Mouse (Mus musculus) lung, postnatal 10 days (tissue): ENCODE measurements around the gene Ddx49.

Experiments
- DNase-seq: peaks from one replicate; pipeline ENCODE4 v3.0.0; 2021

Gene Ddx49

DNA sequence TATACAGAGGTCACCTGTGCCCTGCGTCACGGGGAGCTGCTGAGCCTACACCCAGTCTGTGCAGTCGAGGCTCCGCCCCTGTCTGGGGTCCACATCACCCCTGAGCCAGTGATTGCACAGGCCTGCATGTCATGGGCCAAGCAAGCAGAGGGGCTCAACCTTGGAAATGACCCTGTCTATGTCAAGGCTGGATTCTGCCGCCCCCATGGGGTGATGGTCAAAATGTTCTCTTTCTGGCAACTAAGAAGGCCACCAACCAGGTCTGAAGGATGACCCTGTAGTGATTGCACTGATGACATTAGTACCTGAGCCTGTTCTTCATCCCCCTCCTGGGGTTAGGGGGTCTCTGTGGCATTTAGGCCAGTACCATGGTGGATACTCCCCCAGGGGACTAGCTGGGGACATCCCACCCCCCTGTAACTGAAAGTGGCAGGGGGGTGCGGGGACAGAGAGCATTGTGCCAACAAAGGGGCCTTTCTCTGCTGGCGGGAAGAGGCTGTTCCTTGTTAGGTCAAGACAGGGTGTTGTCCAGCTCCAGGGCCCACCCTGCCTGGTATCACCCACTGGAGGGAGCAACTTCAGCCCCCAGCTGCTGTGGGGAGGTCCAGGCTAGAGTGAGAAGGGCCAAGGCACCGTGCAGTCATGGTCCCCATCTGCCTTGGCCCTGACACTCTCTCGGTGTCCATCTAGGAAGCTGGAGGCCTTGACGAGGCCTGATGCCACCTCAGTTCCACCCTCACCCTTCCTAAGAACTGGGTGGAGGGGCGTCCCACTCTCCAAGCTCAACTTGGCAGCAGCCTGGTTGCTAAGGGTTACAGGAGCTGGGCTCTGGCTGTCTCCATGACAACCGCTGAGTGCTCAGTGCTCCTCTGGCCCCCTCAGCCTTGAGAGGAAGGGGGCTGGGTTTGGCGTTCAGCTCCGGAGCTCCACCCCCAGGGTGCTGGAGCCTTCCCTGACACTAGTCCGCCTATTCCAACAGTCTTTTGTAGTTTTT is 14.5 kb upstream of the Ddx49 start:
- peak; percentile 82 for DNase-seq

- peak; percentile 74 for DNase-seq
These were observed 13.6 kb upstream of the Ddx49 start, which contains the start of gene Cers1 for GRCm38 (mm10) chr8:70315624-70316510. Gene Cers1 (plus strand): TSS chr8:70315775.

GRCm38 (mm10) chr8:70313399-70313798 is 11.1 kb upstream of the Ddx49 start:
- no peak for DNase-seq

- peak; percentile 45 for DNase-seq
These were observed 7.0 kb upstream of the Ddx49 start for GRCm38 (mm10) chr8:70309311-70309710.

DNA sequence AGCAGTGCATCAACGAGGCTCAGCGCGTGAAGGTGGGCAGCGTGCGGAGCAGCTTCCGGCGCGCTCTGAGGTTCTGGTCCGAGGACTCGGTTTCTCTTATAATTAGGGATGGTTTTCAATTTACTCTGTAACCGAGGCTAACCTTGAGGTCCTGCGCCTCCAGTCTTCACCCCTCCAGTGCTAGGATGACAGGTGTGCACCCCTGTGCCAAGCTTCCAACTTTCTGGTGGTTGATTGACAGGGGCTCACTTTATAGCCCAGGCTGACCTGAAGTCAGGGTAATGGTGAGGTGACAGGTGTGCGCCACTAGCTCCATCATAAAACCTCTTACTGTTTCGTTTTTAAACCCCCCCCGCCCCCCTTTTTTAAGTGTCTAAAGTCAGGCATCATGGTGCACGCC is 612 bp upstream of the Ddx49 start:
- DNase-seq, result no peak

DNA sequence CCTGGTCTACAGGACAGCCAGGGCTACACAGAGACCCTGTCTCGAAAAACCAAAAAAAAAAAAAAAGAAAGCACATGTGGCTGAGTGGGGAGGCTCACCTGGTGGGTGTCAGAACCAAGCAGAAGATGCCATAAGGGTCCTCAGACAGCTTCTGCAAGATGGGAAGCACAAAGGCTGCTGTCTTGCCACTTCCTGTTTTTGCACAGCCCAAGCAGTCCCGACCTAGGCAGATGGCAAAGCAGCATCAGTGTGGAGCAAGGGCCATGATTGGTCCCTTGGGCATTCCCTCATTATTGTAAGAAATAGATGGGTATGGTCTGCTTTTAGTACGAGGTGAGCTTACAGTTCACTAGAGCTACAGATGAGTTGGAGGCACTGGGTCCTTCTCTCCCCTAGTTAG is 1.4 kb downstream of the Ddx49 start:
- no peak for DNase-seq

DNA sequence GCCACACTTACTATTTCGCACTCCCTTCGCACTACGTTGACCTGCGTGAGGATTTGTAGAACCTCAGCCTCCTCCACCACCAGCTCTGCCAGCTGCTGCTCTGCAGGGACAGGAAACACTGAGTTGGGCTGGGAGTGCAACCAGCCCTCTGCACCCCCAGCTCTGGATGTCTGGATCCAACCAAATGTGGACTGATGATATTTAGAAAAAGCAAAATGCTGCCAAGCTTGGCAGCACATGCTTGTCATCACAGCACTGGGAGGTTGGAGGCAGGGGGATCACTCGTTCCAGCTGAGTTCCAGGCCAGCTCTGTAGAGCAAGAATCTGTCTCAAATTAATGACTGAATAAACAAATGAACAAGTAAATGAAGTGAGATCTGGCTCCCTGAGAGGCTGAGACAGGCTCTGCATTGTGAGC is 8.3 kb downstream of the Ddx49 start:
- peak; percentile 88 for DNase-seq

- no peak for DNase-seq
These were observed 15.6 kb downstream of the Ddx49 start for GRCm38 (mm10) chr8:70286737-70287136.

- no peak for DNase-seq
These were observed 17.0 kb downstream of the Ddx49 start for GRCm38 (mm10) chr8:70285304-70285703.

- no peak for DNase-seq
These were observed 17.9 kb downstream of the Ddx49 start for GRCm38 (mm10) chr8:70284421-70284820.

- DNase-seq, result peak; percentile 56
These were observed 18.9 kb downstream of the Ddx49 start for GRCm38 (mm10) chr8:70283136-70284077.

GRCm38 (mm10) chr8:70282603-70283135 is 19.6 kb downstream of the Ddx49 start, which contains the start of gene Homer3:
Gene Homer3 (plus strand): TSS chr8:70282827.
- DNase-seq, result peak; percentile 98

GRCm38 (mm10) chr8:70281001-70281400 is 21.3 kb downstream of the Ddx49 start:
- DNase-seq, result peak; percentile 51

DNA sequence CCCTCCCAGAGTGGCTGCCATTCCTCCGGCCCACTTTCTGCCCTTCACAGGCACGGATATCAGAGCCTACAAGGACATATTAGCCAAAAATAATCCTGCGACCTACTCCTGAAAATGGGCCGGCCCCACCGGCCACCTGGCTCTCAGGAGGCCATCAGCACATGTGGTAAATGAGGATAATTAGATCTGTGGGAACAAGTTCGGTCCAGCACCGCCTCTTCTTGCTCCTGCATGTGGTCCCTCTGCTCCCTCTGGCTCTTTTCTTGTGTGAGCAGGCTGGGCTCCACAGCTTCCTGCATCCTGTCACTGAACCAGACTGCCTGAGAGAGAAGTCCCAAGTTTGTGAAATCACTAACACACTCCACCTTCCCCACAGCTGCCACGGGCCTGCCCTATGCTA is 23.0 kb downstream of the Ddx49 start:
- DNase-seq, result peak; percentile 36

DNA sequence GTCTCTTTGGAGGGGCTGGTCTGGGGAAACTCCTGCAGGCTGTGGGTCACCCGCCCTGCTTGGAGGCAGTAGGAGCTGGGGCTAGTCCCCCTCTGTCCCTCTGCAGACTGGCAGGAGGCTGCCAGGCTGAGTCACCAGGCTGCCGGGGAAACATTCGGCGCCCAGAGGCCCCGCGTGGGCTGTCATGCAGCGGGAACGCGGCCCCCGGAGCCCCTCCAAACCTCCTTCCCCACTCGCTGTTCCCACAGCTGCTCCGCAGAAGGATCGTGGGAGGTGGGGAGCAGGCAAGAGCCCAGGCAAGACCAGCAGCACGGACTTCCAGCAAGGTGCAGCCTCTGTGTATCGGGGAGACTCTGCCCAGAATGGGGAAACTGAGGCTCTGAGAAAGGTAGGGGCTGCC is 24.1 kb downstream of the Ddx49 start:
- no peak for DNase-seq

DNA sequence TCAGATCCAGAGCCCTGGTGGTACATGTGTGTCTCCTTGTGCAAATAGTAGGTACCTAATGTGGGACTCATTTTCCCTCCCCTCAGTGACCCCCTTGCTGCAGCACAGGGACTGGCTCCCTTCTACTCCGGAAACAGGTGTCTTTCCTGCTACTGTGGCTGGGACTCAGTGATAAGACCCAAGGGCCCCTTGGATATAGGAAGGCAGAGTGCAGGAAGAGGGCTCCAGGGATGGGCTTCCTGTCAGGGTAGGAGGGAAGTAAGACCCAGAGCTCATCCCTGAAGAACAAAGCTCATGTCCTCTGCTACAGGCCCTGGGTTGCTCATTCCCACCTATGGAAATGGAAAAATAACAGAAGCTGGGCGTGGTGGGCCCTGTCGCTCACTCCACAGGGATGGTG is 25.8 kb downstream of the Ddx49 start:
- peak; percentile 78 for DNase-seq

GRCm38 (mm10) chr8:70274350-70274749 is 27.9 kb downstream of the Ddx49 start:
- DNase-seq, result no peak

- peak; percentile 71 for DNase-seq
These were observed 29.3 kb downstream of the Ddx49 start for GRCm38 (mm10) chr8:70272949-70273348.

GRCm38 (mm10) chr8:70268799-70269565 is 33.3 kb downstream of the Ddx49 start:
- peak; percentile 66 for DNase-seq

DNA sequence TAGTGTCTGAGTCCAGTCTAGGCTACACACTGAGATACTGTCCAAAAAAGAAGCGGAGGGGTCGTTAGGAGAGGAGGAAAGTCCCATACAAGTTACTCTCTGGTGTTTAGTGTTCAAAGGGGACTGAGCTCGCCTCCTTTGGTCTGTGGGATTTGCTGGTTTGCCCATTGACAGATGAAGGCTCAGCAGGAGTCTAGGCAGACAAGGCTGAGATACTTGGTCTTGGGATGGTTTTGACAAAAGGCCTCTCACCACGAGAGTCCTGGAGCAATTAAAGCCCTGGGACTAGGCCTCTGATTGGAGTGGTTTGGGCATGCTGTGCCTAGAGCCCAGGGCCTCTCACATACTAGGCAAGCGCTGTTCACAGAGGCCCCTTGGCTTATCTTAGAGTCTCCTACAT is 34.0 kb downstream of the Ddx49 start:
- no peak for DNase-seq

- no peak for DNase-seq
These were observed 34.6 kb downstream of the Ddx49 start for GRCm38 (mm10) chr8:70267674-70268073.
